Mouse (Mus musculus) kidney, adult 2 months (tissue): ENCODE measurements around the gene Agrp. TPM values are rescaled to one million over a fixed set of nuclear protein-coding genes. Genes with fewer than 3 reads are reported as not detected.
A peak's percentile ranks its signal among the peaks of the same experiment; 100 is the strongest.

Source experiments
- DNase-seq: peaks from one replicate; pipeline ENCODE4 v3.0.0; 2021
- H3K27ac ChIP-seq: fragments of 200-500 bp; 2 replicates; pipeline ENCODE4 v1.5.1; 2012; ENCODE audit warnings: low read depth, low read length, control low read depth, inconsistent platforms; ENCODE audit not compliant: insufficient read depth
- H3K27me3 ChIP-seq: fragments of 200-500 bp; replicated peaks from 2 replicates; pipeline ENCODE4 v1.6.1; 2012; ENCODE audit warnings: mild to moderate bottlenecking, moderate library complexity, low read length, inconsistent platforms; ENCODE audit not compliant: control insufficient read depth, insufficient read depth
- H3K36me3 ChIP-seq: fragments of 200-500 bp; 2 replicates; pipeline ENCODE4 v1.6.1; 2012; ENCODE audit warnings: mild to moderate bottlenecking, moderate library complexity, low read length, inconsistent platforms; ENCODE audit not compliant: control insufficient read depth, insufficient read depth
- H3K4me1 ChIP-seq: fragments of 200-500 bp; 2 replicates; pipeline ENCODE4 v1.6.1; 2011; ENCODE audit warnings: low read length; ENCODE audit not compliant: control insufficient read depth, insufficient read depth
- H3K4me3 ChIP-seq: fragments of 200-500 bp; 2 replicates; pipeline ENCODE4 v1.5.1; 2011; ENCODE audit warnings: mild to moderate bottlenecking, low read depth, low read length, control low read depth; ENCODE audit not compliant: insufficient read depth
- CTCF ChIP-seq: fragments of 200-500 bp; conservative IDR thresholded peaks from 2 replicates; pipeline ENCODE4 v1.5.1; 2011; ENCODE audit warnings: low read depth, mild to moderate bottlenecking, control low read depth, low read length, moderate library complexity, mixed read lengths; ENCODE audit not compliant: insufficient read depth, insufficient read length
- POLR2A ChIP-seq: fragments of 200-500 bp; IDR thresholded peaks from one replicate; pipeline ENCODE4 v1.6.1; 2011; ENCODE audit warnings: low read depth, low read length, control low read depth
- WGBS: fragments of 180-500 bp; shearing (Covaris S2); methylation state at CpG from one replicate; pipeline ENCODE4 v1.1.7; 2018; 5-methylcytosine and 5-hydroxymethylcytosine counted together
- polyA plus RNA-seq: library from polyadenylated mRNA; depleted of rRNA; stranded (reverse); fragments of >200 nt; gene quantifications from 2 replicates; pipeline ENCODE4 v1.2.3, GENCODE M21; 2012; rRNA removed

Agrp gene
- polyA plus RNA-seq, 1 experiment: 0.13 TPM

- Histone ChIP-seq H3K4me1 (peaks cover 10% of the 10 kb centered on the region; the same call in 1 of the 2 replicates), H3K4me3 (peak within 1 kb of the TSS; percentile 45), H3K36me3 (no peaks in the 10 kb centered on the region), H3K27ac (peak within 1 kb of the TSS; percentile 20), H3K27me3 (no peaks in the 10 kb centered on the region)
- TF ChIP-seq CTCF: no peak
- TF ChIP-seq POLR2A: no peak
- DNase-seq: peak; percentile 63
- WGBS: under 1% methylated on average over 68 of the region's 68 CpGs
Observed at GRCm38 (mm10) chr8:105518436-105519313, 118.5 kb downstream of the Agrp start, which contains the start of gene Hsd11b2. Hsd11b2 (plus strand) TSS chr8:105518755.

DNA sequence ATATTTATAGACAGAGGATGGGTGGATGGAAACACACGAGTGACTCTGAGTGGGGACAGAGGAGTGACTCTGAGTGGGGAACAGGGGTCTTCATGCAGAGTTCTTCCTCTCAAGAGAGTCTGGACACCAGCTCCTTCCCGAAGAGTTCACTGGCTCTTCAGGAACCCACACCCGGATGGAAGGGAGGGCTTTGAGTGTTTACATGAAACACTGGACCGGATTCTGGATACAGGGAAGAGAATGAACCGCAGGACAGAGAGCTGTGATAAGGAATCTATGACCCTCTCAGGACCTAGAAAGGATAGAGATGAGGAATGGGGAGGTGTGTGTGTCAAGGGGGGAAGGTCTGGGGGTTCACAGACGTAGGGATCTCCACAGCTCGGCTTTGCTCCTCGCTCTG, 119.8 kb downstream of the Agrp start:
- H3K4me1 ChIP-seq: peaks cover 10% of the 10 kb centered on the region; the same call in 1 of the 2 replicates
- H3K27ac ChIP-seq: no peak overlapping the region; the same call in 1 of the 2 replicates
- 35% methylated on average over 8 of the region's 8 CpGs for WGBS
- H3K36me3 ChIP-seq: no peaks in the 10 kb centered on the region
- no peak overlapping the region for H3K4me3 ChIP-seq
- no peak for DNase-seq
- no peak for TF ChIP-seq POLR2A
- no peak for TF ChIP-seq CTCF
- no peaks in the 10 kb centered on the region for H3K27me3 ChIP-seq

Other genes with a start within 250 kb of the Agrp start
- gene Kctd19, start 223.9 kb downstream of the Agrp start, polyA plus RNA-seq: 0.08 and 0.17 TPM in 2 replicates
- 0.33 and 0.45 TPM in 2 replicates for gene Lrrc36, start 223.8 kb downstream of the Agrp start, polyA plus RNA-seq
- 11.9 and 19.3 TPM in 2 replicates for gene Tppp3, start 165.9 kb downstream of the Agrp start, polyA plus RNA-seq
- gene Zdhhc1, start 140.5 kb downstream of the Agrp start, polyA plus RNA-seq: 47.6 and 57.7 TPM in 2 replicates
- 310 and 336 TPM in 2 replicates for gene Hsd11b2, start 118.6 kb downstream of the Agrp start, polyA plus RNA-seq
- 161 and 182 TPM in 2 replicates for gene Atp6v0d1, start 71.3 kb downstream of the Agrp start, polyA plus RNA-seq
- 50.6 and 54.8 TPM in 2 replicates for gene Ripor1, start 32.1 kb downstream of the Agrp start, polyA plus RNA-seq
- gene Ctcf, start 825 bp downstream of the Agrp start, polyA plus RNA-seq: 13.3 and 16.7 TPM in 2 replicates
- gene Carmil2, start 48.9 kb upstream of the Agrp start, polyA plus RNA-seq: 0.88 and 2.7 TPM in 2 replicates
- 39.9 and 44.4 TPM in 2 replicates for gene Acd, start 63.7 kb upstream of the Agrp start, polyA plus RNA-seq
- 18.7 and 20.8 TPM in 2 replicates for gene Pard6a, start 63.8 kb upstream of the Agrp start, polyA plus RNA-seq
- 0.10 and 0.19 TPM in 2 replicates for gene 4933405L10Rik, start 70.3 kb upstream of the Agrp start, polyA plus RNA-seq
- 6.8 and 7.6 TPM in 2 replicates for gene Enkd1, start 70.8 kb upstream of the Agrp start, polyA plus RNA-seq
- 7.5 and 7.8 TPM in 2 replicates for gene Gfod2, start 121.3 kb upstream of the Agrp start, polyA plus RNA-seq
- 22.1 and 24.8 TPM in 2 replicates for gene Ranbp10, start 190.0 kb upstream of the Agrp start, polyA plus RNA-seq
- gene Tsnaxip1, start 190.3 kb upstream of the Agrp start, polyA plus RNA-seq: 0.05 TPM in 1 of 2 replicates, not detected in the other
- gene Cenpt, start 215.9 kb upstream of the Agrp start, polyA plus RNA-seq: 6.7 and 7.3 TPM in 2 replicates
- 41.5 and 45.3 TPM in 2 replicates for gene Thap11, start 217.7 kb upstream of the Agrp start, polyA plus RNA-seq
- gene Nutf2, start 223.2 kb upstream of the Agrp start, polyA plus RNA-seq: 34.5 and 61.6 TPM in 2 replicates
- gene Edc4, start 243.5 kb upstream of the Agrp start, polyA plus RNA-seq: 38.5 and 47.9 TPM in 2 replicates